Mouse (Mus musculus) liver, embryonic 16.5 days (tissue): ENCODE data around the gene Prkd2. TPM values are rescaled to one million over a fixed set of nuclear protein-coding genes. Genes with fewer than 3 reads are reported as not detected.

Source experiments
- ATAC-seq: fragments of 200-750 bp; cut with Nextera tagmentation; 2 replicates; pipeline ENCODE4 v1.8.0; 2017; ENCODE audit warnings: low read depth, mild to moderate bottlenecking, moderate number of reproducible peaks, moderate library complexity
- H3K27ac ChIP-seq: fragments of 300-500 bp; sonication (generic); 2 replicates; pipeline ENCODE4 v1.5.1; 2014; ENCODE audit warnings: mild to moderate bottlenecking, low read length
- H3K27me3 ChIP-seq: fragments of 300-500 bp; sonication (generic); 2 replicates; pipeline ENCODE4 v1.6.1; 2014; ENCODE audit warnings: low read depth, low read length, mixed read lengths; ENCODE audit not compliant: control insufficient read depth, insufficient read depth
- H3K36me3 ChIP-seq: fragments of 300-500 bp; sonication (generic); 2 replicates; pipeline ENCODE4 v1.6.1; 2014; ENCODE audit warnings: mild to moderate bottlenecking; ENCODE audit not compliant: control insufficient read depth, insufficient read depth
- H3K4me1 ChIP-seq: fragments of 300-500 bp; sonication (generic); 2 replicates; pipeline ENCODE4 v1.6.1; 2014; ENCODE audit warnings: low read depth, low read length, mixed read lengths; ENCODE audit not compliant: control insufficient read depth
- H3K4me2 ChIP-seq: fragments of 300-500 bp; sonication (generic); 2 replicates; pipeline ENCODE4 v1.6.1; 2014; ENCODE audit warnings: low read depth, low read length, mixed read lengths
- H3K4me3 ChIP-seq: fragments of 300-500 bp; sonication (generic); 2 replicates; pipeline ENCODE4 v1.5.1; 2014; ENCODE audit warnings: low read depth, mild to moderate bottlenecking, low read length
- H3K9ac ChIP-seq: fragments of 300-500 bp; sonication (generic); 2 replicates; pipeline ENCODE4 v1.6.1; 2014; ENCODE audit warnings: low read depth, low read length
- H3K9me3 ChIP-seq: fragments of 300-500 bp; sonication (generic); replicated peaks from 2 replicates; pipeline ENCODE4 v1.6.1; 2016; ENCODE audit warnings: low read length; ENCODE audit not compliant: control insufficient read depth
- WGBS: fragments of 180-500 bp; shearing (Covaris S2); extraction: QIAGEN DNeasy Blood & Tissue Kit; methylation state at CpG from one replicate; pipeline ENCODE4 v1.1.7; 2014; ENCODE audit not compliant: insufficient replicate concordance; 5-methylcytosine and 5-hydroxymethylcytosine counted together
- polyA plus RNA-seq: library from polyadenylated mRNA; unstranded; fragments of >200 nt; fragmentation: Nextera tagmentation; extraction: Ambion mirVana; gene quantifications from 2 replicates; pipeline ENCODE4 v1.2.1, GENCODE M21; 2015

Prkd2 gene
- polyA plus RNA-seq, 1 experiment from 2014 or later: 3.6 TPM

DNA sequence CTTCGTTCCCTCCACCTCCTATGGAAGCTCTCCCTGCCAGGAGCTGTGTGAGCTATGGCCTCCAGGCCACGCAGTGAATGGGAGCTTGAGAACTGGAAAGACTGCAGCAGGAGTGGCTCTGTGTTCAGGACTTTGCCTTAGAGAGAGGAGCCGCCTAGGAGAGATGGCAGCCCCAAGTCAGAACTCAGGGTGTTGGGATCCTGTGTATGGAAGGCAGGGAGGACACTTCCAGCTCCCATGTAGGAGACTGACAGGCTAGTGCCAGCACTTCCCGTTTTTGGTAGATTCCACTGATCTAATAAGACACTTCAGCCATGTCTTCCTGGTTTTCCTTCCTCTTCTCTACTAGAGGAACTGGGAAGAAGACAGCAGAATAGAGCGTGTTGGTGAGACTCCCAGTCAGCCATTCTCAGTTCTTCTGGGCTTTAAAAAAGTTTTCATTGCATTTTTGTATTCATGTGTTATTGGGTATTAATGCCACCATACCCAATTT, 22.4 kb upstream of the Prkd2 start:
- Histone ChIP-seq H3K27me3 (no peaks in the 10 kb centered on the region), H3K4me1 (peaks cover 62% of the 10 kb centered on the region), H3K4me2 (peak overlapping the region; percentile 47), H3K4me3 (no peak overlapping the region), H3K27ac (peak overlapping the region; percentile 31), H3K9me3 (no peaks in the 10 kb centered on the region), H3K9ac (peak overlapping the region; percentile 38; the same call in 1 of the 2 replicates), H3K36me3 (peaks cover 20% of the 10 kb centered on the region)
- WGBS: 33% methylated on average over 5 of the region's 5 CpGs
- ATAC-seq: no peak

GRCm38 (mm10) chr7:16821091-16821490, 21.6 kb upstream of the Prkd2 start:
- no peaks in the 10 kb centered on the region for H3K27me3 ChIP-seq
- H3K27ac ChIP-seq: no peak overlapping the region
- H3K9ac ChIP-seq: no peak overlapping the region
- peaks cover 54% of the 10 kb centered on the region for H3K4me1 ChIP-seq
- H3K4me3 ChIP-seq: no peak overlapping the region
- H3K36me3 ChIP-seq: peaks cover 26% of the 10 kb centered on the region
- H3K9me3 ChIP-seq: no peaks in the 10 kb centered on the region
- no peak for ATAC-seq
- H3K4me2 ChIP-seq: no peak overlapping the region
- 60% methylated on average over 3 of the region's 3 CpGs for WGBS

GRCm38 (mm10) chr7:16821669-16822101, 21.0 kb upstream of the Prkd2 start:
- peaks cover 32% of the 10 kb centered on the region for H3K36me3 ChIP-seq
- H3K4me3 ChIP-seq: no peak overlapping the region
- whole genome bisulfite sequencing: 71% methylated on average over 4 of the region's 4 CpGs
- ATAC-seq: no peak
- H3K9me3 ChIP-seq: no peaks in the 10 kb centered on the region
- no peaks in the 10 kb centered on the region for H3K27me3 ChIP-seq
- no peak overlapping the region for H3K27ac ChIP-seq
- no peak overlapping the region for H3K4me2 ChIP-seq
- no peak overlapping the region for H3K9ac ChIP-seq
- H3K4me1 ChIP-seq: peaks cover 56% of the 10 kb centered on the region

DNA sequence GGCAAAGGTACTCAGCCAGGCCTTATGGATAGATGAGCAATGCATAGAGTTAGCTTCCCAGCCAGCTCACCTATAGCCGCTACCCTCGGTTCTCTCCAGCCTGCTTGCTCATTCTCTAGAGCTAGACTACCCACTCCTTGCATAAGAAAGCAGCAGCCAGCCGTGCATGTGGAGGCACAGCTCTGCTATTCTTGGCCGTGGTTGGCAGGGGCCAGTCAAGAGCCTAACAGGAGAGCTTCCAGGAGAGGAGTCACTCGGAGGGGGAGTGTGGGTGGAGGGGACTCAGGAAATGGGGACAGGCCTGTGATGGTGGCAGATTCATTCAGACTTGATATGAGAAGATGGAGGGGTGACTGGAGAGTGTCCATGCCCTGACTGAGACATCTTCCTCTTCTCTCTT, 19.0 kb upstream of the Prkd2 start:
- no peak overlapping the region for H3K4me2 ChIP-seq
- H3K9me3 ChIP-seq: no peaks in the 10 kb centered on the region
- no peaks in the 10 kb centered on the region for H3K27me3 ChIP-seq
- H3K36me3 ChIP-seq: peaks cover 42% of the 10 kb centered on the region
- WGBS: 67% methylated on average over 5 of the region's 5 CpGs
- no peak for ATAC-seq
- H3K4me1 ChIP-seq: peaks cover 40% of the 10 kb centered on the region
- no peak overlapping the region for H3K27ac ChIP-seq
- H3K4me3 ChIP-seq: no peak overlapping the region
- H3K9ac ChIP-seq: no peak overlapping the region

- ATAC-seq: 0 out of 2 replicates have a peak, but pooled peaks have one; percentile 26
- peaks cover 55% of the 10 kb centered on the region for H3K36me3 ChIP-seq
- no peaks in the 10 kb centered on the region for H3K9me3 ChIP-seq
- no peak overlapping the region for H3K4me3 ChIP-seq
- no peak overlapping the region for H3K27ac ChIP-seq
- no peaks in the 10 kb centered on the region for H3K27me3 ChIP-seq
- no peak overlapping the region for H3K4me2 ChIP-seq
- 67% methylated on average over 10 of the region's 10 CpGs for WGBS
- H3K4me1 ChIP-seq: peaks cover 20% of the 10 kb centered on the region
- H3K9ac ChIP-seq: no peak overlapping the region
Observed at GRCm38 (mm10) chr7:16825785-16826184, 16.9 kb upstream of the Prkd2 start.

GRCm38 (mm10) chr7:16826571-16826970, 16.1 kb upstream of the Prkd2 start:
- H3K36me3 ChIP-seq: peaks cover 63% of the 10 kb centered on the region

DNA sequence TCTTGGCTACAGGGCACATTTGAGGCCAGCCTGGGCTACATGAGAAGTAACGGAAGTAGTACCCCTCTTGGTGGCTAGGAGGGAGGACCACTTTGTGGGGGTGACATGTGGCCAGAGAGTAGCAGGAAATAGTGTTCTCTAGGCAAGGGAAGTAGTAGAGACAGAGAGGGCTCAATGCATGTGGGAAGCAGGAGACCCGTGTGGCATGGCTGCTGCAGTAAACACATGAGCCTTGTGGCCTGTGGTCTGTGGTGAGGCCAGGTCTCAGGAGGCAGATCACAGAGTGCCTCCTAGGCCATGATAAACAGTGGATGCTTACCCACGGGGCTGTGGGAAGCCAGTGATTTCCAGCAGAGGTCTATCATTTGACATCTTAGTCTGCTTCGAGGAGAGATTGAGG, 15.4 kb upstream of the Prkd2 start:
- no peak overlapping the region for H3K9ac ChIP-seq
- peaks cover 70% of the 10 kb centered on the region for H3K36me3 ChIP-seq

More at GRCm38 (mm10) chr7:16826571-16826970, 16.1 kb upstream of the Prkd2 start:
- no peaks in the 10 kb centered on the region for H3K27me3 ChIP-seq
- H3K9me3 ChIP-seq: no peaks in the 10 kb centered on the region
- no peak overlapping the region for H3K9ac ChIP-seq
- no peak overlapping the region for H3K4me3 ChIP-seq
- 49% methylated on average over 5 of the region's 5 CpGs for WGBS
- no peak overlapping the region; the same call in 1 of the 2 replicates for H3K27ac ChIP-seq
- no peak for ATAC-seq
- no peak overlapping the region for H3K4me2 ChIP-seq
- peaks cover 13% of the 10 kb centered on the region for H3K4me1 ChIP-seq

DNA sequence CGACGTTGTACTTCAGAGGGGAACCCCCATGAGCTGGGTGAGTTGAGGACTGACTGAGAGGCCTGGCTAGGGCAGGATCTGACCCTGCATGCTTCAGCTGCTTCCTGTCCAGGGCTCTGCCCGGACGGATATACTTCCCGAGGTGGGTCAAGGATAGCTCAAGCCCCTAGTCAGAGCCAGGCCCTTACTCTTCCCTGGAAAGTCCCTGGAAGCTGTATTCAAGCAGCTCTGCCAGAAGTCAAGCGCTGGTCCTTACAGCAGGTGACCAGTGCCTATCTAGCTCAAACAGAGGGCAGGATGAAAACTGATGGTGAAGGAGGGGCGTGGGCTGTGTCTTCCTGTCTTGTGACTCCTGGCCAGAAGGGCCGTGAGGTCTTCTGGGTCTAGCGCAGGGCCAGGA, 12.3 kb upstream of the Prkd2 start:
- H3K27me3 ChIP-seq: no peaks in the 10 kb centered on the region
- peaks cover 3% of the 10 kb centered on the region for H3K4me1 ChIP-seq
- no peak overlapping the region for H3K4me3 ChIP-seq
- no peak overlapping the region for H3K9ac ChIP-seq
- H3K9me3 ChIP-seq: no peaks in the 10 kb centered on the region
- peaks cover 69% of the 10 kb centered on the region for H3K36me3 ChIP-seq
- H3K27ac ChIP-seq: no peak overlapping the region
- WGBS: 80% methylated on average over 9 of the region's 9 CpGs
- no peak overlapping the region for H3K4me2 ChIP-seq
- ATAC-seq: peak; percentile 38

More for the DNA sequence above, 15.4 kb upstream of the Prkd2 start:
- Histone ChIP-seq H3K27me3 (no peaks in the 10 kb centered on the region), H3K4me3 (no peak overlapping the region), H3K4me2 (no peak overlapping the region), H3K9me3 (no peaks in the 10 kb centered on the region), H3K4me1 (peaks cover 7% of the 10 kb centered on the region), H3K27ac (no peak overlapping the region)
- no peak for ATAC-seq
- WGBS: 51% methylated on average over 4 of the region's 4 CpGs

GRCm38 (mm10) chr7:16837916-16838803, 4.5 kb upstream of the Prkd2 start:
- H3K9ac ChIP-seq: no peak overlapping the region
- ATAC-seq: no peak
- peaks cover 6% of the 10 kb centered on the region for H3K4me1 ChIP-seq
- no peak overlapping the region for H3K27ac ChIP-seq
- H3K27me3 ChIP-seq: no peaks in the 10 kb centered on the region
- H3K4me2 ChIP-seq: no peak overlapping the region
- H3K4me3 ChIP-seq: no peak overlapping the region
- peaks cover 30% of the 10 kb centered on the region for H3K36me3 ChIP-seq
- WGBS: 82% methylated on average over 18 of the region's 18 CpGs
- H3K9me3 ChIP-seq: no peaks in the 10 kb centered on the region
